ENCODE assay signal across 21 mouse cellular contexts in genomic region chr5:33531263-33531662, GRCm38 (mm10).
"Had no signal": no experiment of that assay in that cellular context is flagged by ENCODE, and none has a peak within 500 bp of the region (broad histone marks: within the 10 kb centered on the region; RNA-seq: fewer than 3 reads in every experiment).

No protein-coding gene starts in this region.

- H3K36me3 ChIP-seq: lung, embryonic 15.5 days; midbrain, embryonic 13.5 days; midbrain, embryonic 15.5 days; neural tube, embryonic 13.5 days; neural tube, embryonic 15.5 days had no signal

- DNase-seq: liver, postnatal 0 days; lung, adult 2 months; lung, postnatal 14 days; lung, postnatal 36 days; retina, postnatal 1 day; right cerebral cortex, adult 18-20 months; right cerebral cortex, postnatal 25 days; right cerebral cortex, postnatal 4 days; spleen, adult 18-20 months; thymus, adult 2 months; thymus, postnatal 25 days; thymus, postnatal 4 days had no signal

- H3K9ac ChIP-seq: liver, postnatal 0 days; lung, embryonic 15.5 days; midbrain, embryonic 13.5 days; midbrain, embryonic 15.5 days; neural tube, embryonic 13.5 days; neural tube, embryonic 15.5 days had no signal

- H3K4me3 ChIP-seq: lung, embryonic 15.5 days; megakaryocyte, embryonic 14.5 days; midbrain, embryonic 13.5 days; midbrain, embryonic 15.5 days; myocyte; neural tube, embryonic 13.5 days; neural tube, embryonic 15.5 days had no signal

- H3K27ac ChIP-seq: lung, embryonic 15.5 days; macrophage; midbrain, embryonic 13.5 days; midbrain, embryonic 15.5 days; neural tube, embryonic 13.5 days; neural tube, embryonic 15.5 days had no signal

- ATAC-seq: liver, postnatal 0 days; lung, postnatal 0 days; midbrain, embryonic 13.5 days; midbrain, embryonic 15.5 days had no signal

- H3K9me3 ChIP-seq: lung, embryonic 15.5 days; midbrain, embryonic 13.5 days; midbrain, embryonic 15.5 days; neural tube, embryonic 13.5 days; neural tube, embryonic 15.5 days had no signal
